Mouse (Mus musculus): ENCODE measurements around the gene Gm3618.
"Not testable (repeated sequence)": the region's sequence is repeated elsewhere in the genome, so short reads cannot be mapped to it uniquely, and the experiment has no call there.

The Gm3618 gene

GRCm38 (mm10) chr14:6343578-6343977 lies at the start of gene Gm3618:
Gene Gm3618 (minus strand): TSS chr14:6343678.
- DNase-seq (ENCODE audit: low spot score in 2 of 2): not testable (repeated sequence)

GRCm38 (mm10) chr14:6390219-6390618 lies 46.7 kb upstream of the Gm3618 start, which contains the start of gene Gm16440:
Gene Gm16440 (minus strand): TSS chr14:6390319.
- DNase-seq (ENCODE audit: low spot score in 2 of 2): not testable (repeated sequence)

- DNase-seq (ENCODE audit: low spot score in 2 of 2): not testable (repeated sequence)
Observed at GRCm38 (mm10) chr14:6304743-6305142, 38.7 kb downstream of the Gm3618 start, which contains the start of gene Gm21103. Gene Gm21103 (minus strand): TSS chr14:6304843.

- peak in 1 of 2 experiments; percentile 17 for DNase-seq (ENCODE audit: low spot score in 2 of 2)
Observed at GRCm38 (mm10) chr14:6286931-6287715, 56.4 kb downstream of the Gm3618 start, which contains the start of gene Gm3411. Gene Gm3411 (minus strand): TSS chr14:6287250.

Measured in left cerebral cortex, adult 9 months (tissue).